Mouse (Mus musculus): ENCODE results near the gene Ccl4.

The Ccl4 gene

GRCm38 (mm10) chr11:83662204-83662603, at the start of gene Ccl4:
TSS of gene Ccl4 (plus strand) at chr11:83662584.
- no peak for DNase-seq (ENCODE audit: low read depth, low spot score)

DNA sequence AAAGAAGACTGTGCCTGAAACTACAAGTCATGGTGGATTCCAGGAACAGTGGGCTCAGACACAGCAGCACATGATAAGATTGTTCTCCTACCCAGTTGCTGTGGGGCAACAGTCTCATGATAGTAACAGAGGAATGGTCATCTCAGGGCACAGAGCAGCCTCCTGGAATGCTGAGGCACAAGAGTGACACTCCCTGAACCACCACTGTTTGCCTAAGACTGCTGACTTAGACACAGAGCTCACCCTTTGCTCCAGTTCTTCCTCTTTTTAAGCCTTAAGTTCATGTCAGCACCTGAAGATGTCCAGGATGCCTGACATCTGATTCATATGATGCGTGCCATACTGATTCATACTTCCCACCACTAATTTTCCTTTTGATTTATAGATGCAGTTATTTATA, 45.8 kb upstream of the Ccl4 start:
- no peak for DNase-seq (ENCODE audit: low read depth, low spot score)

DNA sequence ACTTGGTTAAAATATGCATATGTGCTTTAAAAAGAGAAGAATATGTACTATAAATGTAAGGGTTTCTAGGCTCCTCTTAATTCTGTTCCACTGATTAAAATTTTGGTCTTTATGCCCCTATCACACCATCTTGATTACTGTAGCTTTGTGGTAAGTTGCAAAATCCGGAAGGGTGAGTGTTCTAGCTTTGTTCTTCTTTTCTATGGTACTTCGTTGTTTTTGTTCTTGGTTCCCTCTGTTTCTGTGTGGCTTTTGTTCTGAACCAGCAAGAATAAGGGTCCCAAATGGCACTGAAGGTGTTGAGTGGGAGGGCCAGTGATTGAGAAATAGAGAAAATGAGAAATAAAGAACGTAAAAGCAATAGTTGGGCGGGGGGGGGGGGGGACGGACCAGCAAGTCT, 44.1 kb upstream of the Ccl4 start:
- no peak for DNase-seq (ENCODE audit: low read depth, low spot score)

- no peak for DNase-seq (ENCODE audit: low read depth, low spot score)
These were observed 43.3 kb upstream of the Ccl4 start for GRCm38 (mm10) chr11:83619037-83619436.

DNA sequence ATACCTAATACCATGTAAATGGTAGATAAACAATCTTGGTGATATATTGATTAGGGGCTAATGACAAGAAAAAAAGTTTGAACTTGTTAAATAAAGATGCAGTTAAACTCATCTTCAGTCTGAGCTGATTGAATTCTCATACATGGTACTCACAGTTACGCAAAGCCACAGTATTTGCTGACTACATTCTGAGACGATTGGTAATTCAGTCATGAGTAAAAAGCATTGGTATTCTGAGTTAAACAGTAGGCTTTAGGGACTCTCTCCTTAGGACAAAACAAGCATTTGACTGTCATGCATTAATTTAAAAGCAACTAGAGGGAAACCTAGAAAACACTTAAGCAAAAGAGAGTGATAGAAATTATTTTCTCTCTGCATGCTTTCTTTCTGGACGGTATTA, 38.8 kb upstream of the Ccl4 start:
- no peak for DNase-seq (ENCODE audit: low read depth, low spot score)

- DNase-seq (ENCODE audit: low read depth, low spot score): no peak
These were observed 33.6 kb upstream of the Ccl4 start for GRCm38 (mm10) chr11:83628808-83629207.

DNA sequence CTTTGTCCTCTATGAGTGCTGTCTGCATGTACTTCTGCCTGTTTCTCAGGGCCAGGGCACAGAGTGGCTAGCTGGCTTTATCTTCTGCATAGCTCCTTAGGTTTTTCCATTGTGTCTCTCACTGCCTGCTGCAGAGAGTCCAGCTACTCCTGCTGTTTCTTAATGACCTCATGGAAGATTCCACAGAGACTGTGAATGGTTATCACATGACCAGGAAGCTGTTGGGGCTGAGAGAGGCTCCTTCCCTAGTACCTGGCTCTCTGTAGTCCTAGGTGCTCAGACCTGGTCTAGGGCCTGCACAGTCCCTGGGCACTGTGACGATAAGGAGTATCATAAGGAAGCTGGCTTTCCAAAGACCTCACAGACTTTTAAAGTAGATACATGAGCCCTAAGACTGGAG, 31.8 kb upstream of the Ccl4 start:
- DNase-seq (ENCODE audit: low read depth, low spot score): no peak

GRCm38 (mm10) chr11:83631065-83631464, 31.3 kb upstream of the Ccl4 start:
- DNase-seq (ENCODE audit: low read depth, low spot score): no peak

GRCm38 (mm10) chr11:83632744-83633143, 29.6 kb upstream of the Ccl4 start:
- DNase-seq (ENCODE audit: low read depth, low spot score): no peak

DNA sequence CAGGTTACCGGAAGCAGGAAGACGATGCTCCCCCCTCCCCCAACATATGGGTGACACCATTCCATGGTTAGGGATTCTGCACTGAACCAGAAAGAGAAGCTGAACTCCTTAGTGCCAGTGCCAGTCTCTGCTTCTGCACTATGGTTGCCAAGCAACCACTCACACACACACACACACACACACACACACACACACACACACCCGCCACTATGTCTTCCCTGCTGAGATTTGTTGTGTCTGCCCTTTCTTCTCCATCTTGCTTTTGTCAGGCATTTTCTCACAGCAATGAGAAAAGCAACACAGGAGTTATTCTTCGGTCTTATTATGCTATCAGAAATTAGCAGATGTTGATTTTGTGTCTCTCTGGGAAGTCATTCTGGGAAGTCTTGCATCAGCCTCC, 28.0 kb upstream of the Ccl4 start:
- DNase-seq (ENCODE audit: low read depth, low spot score): no peak

GRCm38 (mm10) chr11:83634898-83635297, 27.5 kb upstream of the Ccl4 start:
- DNase-seq (ENCODE audit: low read depth, low spot score): no peak

GRCm38 (mm10) chr11:83636742-83637235, 25.6 kb upstream of the Ccl4 start:
- no peak for DNase-seq (ENCODE audit: low read depth, low spot score)

DNA sequence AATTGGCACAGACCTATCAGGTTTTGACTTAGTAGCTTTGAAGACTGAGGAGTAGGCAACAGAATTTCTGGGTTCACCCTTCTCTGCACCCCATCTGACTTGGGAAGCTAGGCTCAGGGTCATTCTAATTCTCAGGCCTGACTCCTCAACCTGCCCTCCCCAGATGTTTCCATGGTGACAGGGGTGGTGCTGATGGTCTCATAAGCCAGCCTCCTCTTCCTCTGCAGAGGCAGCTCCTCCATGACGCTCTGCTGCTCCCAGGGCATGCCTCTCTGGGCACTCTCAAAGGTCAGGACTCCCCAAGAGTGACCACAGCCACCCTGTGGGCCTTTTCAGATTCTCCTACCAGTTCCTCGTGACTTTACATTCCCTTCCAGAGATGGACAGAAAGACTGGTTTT, 23.4 kb upstream of the Ccl4 start:
- DNase-seq (ENCODE audit: low read depth, low spot score): no peak

DNA sequence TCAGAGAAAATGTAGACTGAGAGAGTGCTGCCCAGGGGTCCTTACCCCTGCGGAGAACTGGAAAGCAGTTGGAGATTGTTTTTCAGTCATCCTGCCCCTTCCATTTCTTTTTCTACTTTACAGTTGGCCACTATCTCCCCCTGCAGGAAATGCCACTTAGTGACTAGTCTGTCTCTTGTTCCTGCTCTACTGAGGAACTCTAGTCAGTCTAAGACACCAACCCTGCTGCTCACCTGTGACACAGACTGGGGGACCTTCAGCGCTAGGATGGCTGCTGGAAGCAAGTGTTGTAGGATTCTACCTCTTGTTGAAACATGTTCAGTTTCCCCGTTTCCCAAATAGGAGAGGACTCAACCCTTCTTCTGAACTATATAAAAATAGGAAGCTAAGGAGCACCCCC, 22.9 kb upstream of the Ccl4 start:
- no peak for DNase-seq (ENCODE audit: low read depth, low spot score)

- no peak for DNase-seq (ENCODE audit: low read depth, low spot score)
These were observed 22.2 kb upstream of the Ccl4 start for GRCm38 (mm10) chr11:83640141-83640540.

DNA sequence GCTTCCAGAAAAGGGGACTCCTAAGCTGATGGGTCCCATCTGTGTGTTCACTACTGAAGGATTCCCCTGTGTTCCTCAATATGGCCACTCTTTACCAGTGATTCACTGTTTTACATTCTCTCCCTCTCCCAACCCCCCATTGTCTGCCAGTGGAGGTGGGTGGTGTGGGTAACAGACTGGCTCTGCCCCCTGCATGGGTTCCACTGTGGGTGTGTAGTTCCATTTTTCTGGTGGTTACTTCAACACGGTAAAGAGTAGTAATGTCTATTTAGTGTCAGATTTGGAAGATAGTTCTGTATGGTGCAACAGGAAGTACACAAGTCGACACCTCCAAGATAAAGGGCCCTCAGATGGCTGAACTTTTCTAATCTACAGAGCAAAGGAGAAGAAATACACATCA, 21.2 kb upstream of the Ccl4 start:
- DNase-seq (ENCODE audit: low read depth, low spot score): no peak

GRCm38 (mm10) chr11:83645521-83645920, 16.9 kb upstream of the Ccl4 start, which contains the start of gene Rpl9-ps1:
TSS of gene Rpl9-ps1 (minus strand) at chr11:83645621.
- DNase-seq (ENCODE audit: low read depth, low spot score): no peak

GRCm38 (mm10) chr11:83646356-83647149, 15.8 kb upstream of the Ccl4 start:
- DNase-seq (ENCODE audit: low read depth, low spot score): no peak

- DNase-seq (ENCODE audit: low read depth, low spot score): no peak
These were observed 13.0 kb upstream of the Ccl4 start, which contains the start of gene Ccl3 for GRCm38 (mm10) chr11:83649305-83649841. TSS of gene Ccl3 (minus strand) at chr11:83649355.

DNA sequence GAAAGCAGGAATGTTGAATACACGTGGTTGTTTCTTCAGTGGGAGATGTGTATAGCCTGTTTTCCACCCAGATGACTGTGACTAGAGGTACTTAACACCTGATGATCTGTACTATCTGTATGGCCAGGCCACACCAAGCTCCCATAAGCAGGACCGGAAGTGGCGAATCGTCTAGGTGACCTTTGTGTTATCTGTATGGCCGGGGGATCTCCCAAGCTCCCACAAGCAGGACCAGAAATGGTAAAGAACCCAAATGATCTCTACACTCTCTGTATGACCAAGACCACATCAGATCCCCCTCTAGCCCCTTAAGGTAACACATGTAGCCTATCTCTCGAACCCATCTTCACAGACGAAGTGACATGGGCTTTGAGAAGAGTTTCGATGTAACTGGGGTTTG, 7.8 kb upstream of the Ccl4 start:
- DNase-seq (ENCODE audit: low read depth, low spot score): no peak

- no peak for DNase-seq (ENCODE audit: low read depth, low spot score)
These were observed 4.9 kb upstream of the Ccl4 start for GRCm38 (mm10) chr11:83657508-83657907.

GRCm38 (mm10) chr11:83658797-83659196, 3.6 kb upstream of the Ccl4 start:
- no peak for DNase-seq (ENCODE audit: low read depth, low spot score)

- DNase-seq (ENCODE audit: low read depth, low spot score): no peak
These were observed 1.1 kb downstream of the Ccl4 start for GRCm38 (mm10) chr11:83663532-83663931.

Measured in c-Kit-negative CD71-positive TER-119-positive erythroid progenitor cells, embryonic 14.5 days (primary cell).